Mouse (Mus musculus) kidney, postnatal 14 days (tissue): ENCODE results near the gene Chil3.
"Not testable (repeated sequence)": the region's sequence is repeated elsewhere in the genome, so short reads cannot be mapped to it uniquely, and the experiment has no call there.

Experiments used
- DNase-seq: peaks from one replicate; pipeline ENCODE4 v3.0.0; 2022; ENCODE audit warnings: mixed read lengths

The Chil3 gene

GRCm38 (mm10) chr3:106167464-106167863 is at the start of gene Chil3:
Gene Chil3 (minus strand): TSS chr3:106167564.
- no peak for DNase-seq

GRCm38 (mm10) chr3:106198030-106198429 is 30.7 kb upstream of the Chil3 start:
- DNase-seq, result not testable (repeated sequence)

GRCm38 (mm10) chr3:106197246-106197645 is 29.9 kb upstream of the Chil3 start:
- not testable (repeated sequence) for DNase-seq

GRCm38 (mm10) chr3:106196276-106196675 is 28.9 kb upstream of the Chil3 start:
- no peak for DNase-seq

GRCm38 (mm10) chr3:106195486-106195885 is 28.1 kb upstream of the Chil3 start:
- no peak for DNase-seq

- no peak for DNase-seq
These were observed 20.6 kb upstream of the Chil3 start for GRCm38 (mm10) chr3:106187991-106188390.

GRCm38 (mm10) chr3:106177509-106178189 is 10.3 kb upstream of the Chil3 start:
- DNase-seq, result no peak

- DNase-seq, result not testable (repeated sequence)
These were observed 7.6 kb upstream of the Chil3 start for GRCm38 (mm10) chr3:106174971-106175370.

GRCm38 (mm10) chr3:106172506-106172905 is 5.1 kb upstream of the Chil3 start:
- DNase-seq, result not testable (repeated sequence)

GRCm38 (mm10) chr3:106171135-106171731 is 3.9 kb upstream of the Chil3 start:
- no peak for DNase-seq

GRCm38 (mm10) chr3:106170522-106171053 is 3.2 kb upstream of the Chil3 start:
- no peak for DNase-seq

GRCm38 (mm10) chr3:106154413-106154812 is 13.0 kb downstream of the Chil3 start:
- DNase-seq, result no peak

- DNase-seq, result no peak
These were observed 23.3 kb downstream of the Chil3 start for GRCm38 (mm10) chr3:106144081-106144480.

GRCm38 (mm10) chr3:106131690-106132089 is 35.7 kb downstream of the Chil3 start:
- DNase-seq, result no peak

GRCm38 (mm10) chr3:106128807-106129493 is 38.4 kb downstream of the Chil3 start:
- no peak for DNase-seq

GRCm38 (mm10) chr3:106126999-106127398 is 40.4 kb downstream of the Chil3 start:
- DNase-seq, result no peak

GRCm38 (mm10) chr3:106112929-106113328 is 54.4 kb downstream of the Chil3 start, which contains the start of gene Chia1:
Gene Chia1 (plus strand): TSS chr3:106113229.
- DNase-seq, result no peak
